Mouse (Mus musculus): ENCODE data around the gene Dnah9.

- TF ChIP-seq CTCF (IDR thresholded peaks at IDR 0.05; ENCODE audit: insufficient read depth, low read depth, low read length): no peak
- TF ChIP-seq POLR2A (IDR thresholded peaks at IDR 0.05; ENCODE audit: insufficient read depth, low read depth, low read length): no peak
These were observed 386.8 kb downstream of the Dnah9 start for GRCm38 (mm10) chr11:65781596-65781995.
